Mouse (Mus musculus) stomach, embryonic 15.5 days (tissue): ENCODE data around the gene Grb10. TPM values are rescaled to one million over a fixed set of nuclear protein-coding genes. Genes with fewer than 3 reads are reported as not detected.

Experiments used
- ATAC-seq: fragments of 200-750 bp; cut with Nextera tagmentation; 2 replicates; pipeline ENCODE4 v1.8.0; 2017; ENCODE audit warnings: low read depth, moderate number of reproducible peaks, moderate TSS enrichment; ENCODE audit not compliant: insufficient read depth, low FRiP score
- H3K27ac ChIP-seq: fragments of 300-500 bp; sonication (generic); 2 replicates; pipeline ENCODE4 v1.5.1; 2015; ENCODE audit warnings: mild to moderate bottlenecking, inconsistent platforms
- H3K27me3 ChIP-seq: fragments of 300-500 bp; sonication (generic); replicated peaks from 2 replicates; pipeline ENCODE4 v1.6.1; 2015; ENCODE audit warnings: inconsistent platforms
- H3K36me3 ChIP-seq: fragments of 300-500 bp; sonication (generic); 2 replicates; pipeline ENCODE4 v1.6.1; 2015; ENCODE audit warnings: inconsistent platforms
- H3K4me1 ChIP-seq: fragments of 300-500 bp; sonication (generic); 2 replicates; pipeline ENCODE4 v1.6.1; 2015; ENCODE audit warnings: inconsistent platforms
- H3K4me2 ChIP-seq: fragments of 300-500 bp; sonication (generic); 2 replicates; pipeline ENCODE4 v1.6.1; 2015; ENCODE audit warnings: mild to moderate bottlenecking, inconsistent platforms
- H3K4me3 ChIP-seq: fragments of 300-500 bp; sonication (generic); replicated peaks from 2 replicates; pipeline ENCODE4 v1.5.1; 2015; ENCODE audit warnings: inconsistent platforms
- H3K9ac ChIP-seq: fragments of 300-500 bp; sonication (generic); 2 replicates; pipeline ENCODE4 v1.6.1; 2015; ENCODE audit warnings: inconsistent platforms
- H3K9me3 ChIP-seq: fragments of 300-500 bp; sonication (generic); 2 replicates; pipeline ENCODE4 v1.6.1; 2016; ENCODE audit warnings: inconsistent platforms
- WGBS: fragments of 180-500 bp; shearing (Covaris S2); methylation state at CpG from one replicate; pipeline ENCODE4 v1.1.7; 2015; 5-methylcytosine and 5-hydroxymethylcytosine counted together
- polyA plus RNA-seq: library from polyadenylated mRNA; unstranded; fragments of >200 nt; fragmentation: Nextera tagmentation; extraction: Ambion mirVana; gene quantifications from 2 replicates; pipeline ENCODE4 v1.2.1, GENCODE M21; 2015

Gene Grb10
- polyA plus RNA-seq, 1 experiment from 2014 or later, result 342 TPM

- Histone ChIP-seq H3K27me3 (peaks cover 69% of the 10 kb centered on the region), H3K4me1 (peaks cover 7% of the 10 kb centered on the region; the same call in 1 of the 2 replicates), H3K9me3 (peaks cover 13% of the 10 kb centered on the region; the same call in 1 of the 2 replicates), H3K9ac (no peak overlapping the region), H3K4me3 (peak overlapping the region; percentile 23), H3K36me3 (peaks cover 30% of the 10 kb centered on the region), H3K4me2 (peak overlapping the region; percentile 53), H3K27ac (no peak overlapping the region)
- peak; percentile 91 for ATAC-seq
- 65% methylated on average over 108 of the region's 108 CpGs for WGBS
Measured at GRCm38 (mm10) chr11:12025756-12026593, 12.5 kb downstream of the Grb10 start.

GRCm38 (mm10) chr11:12025392-12025755 lies 13.1 kb downstream of the Grb10 start:
- Histone ChIP-seq H3K27me3 (peaks cover 66% of the 10 kb centered on the region), H3K9ac (no peak overlapping the region), H3K27ac (no peak overlapping the region), H3K4me2 (peak overlapping the region; percentile 53; the same call in 1 of the 2 replicates), H3K9me3 (peaks cover 13% of the 10 kb centered on the region; the same call in 1 of the 2 replicates), H3K4me3 (no peak overlapping the region), H3K36me3 (peaks cover 30% of the 10 kb centered on the region), H3K4me1 (peaks cover 7% of the 10 kb centered on the region; the same call in 1 of the 2 replicates)
- WGBS, result 40% methylated on average over 32 of the region's 32 CpGs
- peak; percentile 47; the same call in 1 of the 2 replicates for ATAC-seq

GRCm38 (mm10) chr11:12023051-12023450 lies 15.4 kb downstream of the Grb10 start:
- Histone ChIP-seq H3K9me3 (peaks cover 13% of the 10 kb centered on the region; the same call in 1 of the 2 replicates), H3K9ac (no peak overlapping the region), H3K4me3 (no peak overlapping the region), H3K27me3 (peaks cover 51% of the 10 kb centered on the region), H3K36me3 (peaks cover 26% of the 10 kb centered on the region), H3K4me2 (no peak overlapping the region), H3K27ac (no peak overlapping the region), H3K4me1 (peaks cover 7% of the 10 kb centered on the region; the same call in 1 of the 2 replicates)
- WGBS, result 50% methylated on average over 3 of the region's 3 CpGs
- ATAC-seq, result no peak

GRCm38 (mm10) chr11:12019651-12020050 lies 18.8 kb downstream of the Grb10 start:
- ATAC-seq, result no peak
- Histone ChIP-seq H3K36me3 (peaks cover 6% of the 10 kb centered on the region; the same call in 1 of the 2 replicates), H3K4me2 (no peak overlapping the region), H3K27me3 (peaks cover 35% of the 10 kb centered on the region), H3K27ac (no peak overlapping the region), H3K4me3 (no peak overlapping the region), H3K9ac (no peak overlapping the region), H3K9me3 (no peaks in the 10 kb centered on the region), H3K4me1 (no peaks in the 10 kb centered on the region)
- 82% methylated on average over 1 of the region's 1 CpGs for WGBS

- 81% methylated on average over 4 of the region's 4 CpGs for WGBS
- Histone ChIP-seq H3K27me3 (peaks cover 30% of the 10 kb centered on the region), H3K36me3 (peaks cover 6% of the 10 kb centered on the region; the same call in 1 of the 2 replicates)
Measured at GRCm38 (mm10) chr11:12018604-12019003, 19.9 kb downstream of the Grb10 start.

GRCm38 (mm10) chr11:12010084-12010483 lies 28.4 kb downstream of the Grb10 start:
- Histone ChIP-seq H3K27ac (no peak overlapping the region), H3K9me3 (no peaks in the 10 kb centered on the region), H3K27me3 (no peaks in the 10 kb centered on the region), H3K4me1 (no peaks in the 10 kb centered on the region), H3K4me2 (no peak overlapping the region), H3K36me3 (no peaks in the 10 kb centered on the region), H3K4me3 (no peak overlapping the region), H3K9ac (no peak overlapping the region)
- WGBS, result 69% methylated on average over 3 of the region's 3 CpGs
- ATAC-seq, result peak; percentile 22; the same call in 1 of the 2 replicates

More at GRCm38 (mm10) chr11:12018604-12019003, 19.9 kb downstream of the Grb10 start:
- no peak overlapping the region for H3K27ac ChIP-seq
- ATAC-seq, result no peak
- no peak overlapping the region for H3K4me3 ChIP-seq
- no peak overlapping the region for H3K4me2 ChIP-seq
- H3K9ac ChIP-seq, result no peak overlapping the region
- H3K9me3 ChIP-seq, result no peaks in the 10 kb centered on the region
- no peaks in the 10 kb centered on the region for H3K4me1 ChIP-seq

- Histone ChIP-seq H3K4me3 (no peak overlapping the region), H3K9ac (no peak overlapping the region), H3K36me3 (no peaks in the 10 kb centered on the region; the same call in 1 of the 2 replicates), H3K4me2 (no peak overlapping the region), H3K27ac (no peak overlapping the region), H3K27me3 (no peaks in the 10 kb centered on the region), H3K4me1 (0 out of 2 replicates have a peak, but pooled peaks cover 3% of the 10 kb centered on the region), H3K9me3 (no peaks in the 10 kb centered on the region)
- 78% methylated on average over 4 of the region's 4 CpGs for WGBS
- no peak for ATAC-seq
Measured at GRCm38 (mm10) chr11:12000293-12000910, 38.1 kb downstream of the Grb10 start.

- Histone ChIP-seq H3K36me3 (no peaks in the 10 kb centered on the region; the same call in 1 of the 2 replicates), H3K4me1 (0 out of 2 replicates have a peak, but pooled peaks cover 3% of the 10 kb centered on the region), H3K9me3 (no peaks in the 10 kb centered on the region), H3K4me3 (no peak overlapping the region), H3K9ac (no peak overlapping the region), H3K27ac (no peak overlapping the region), H3K4me2 (no peak overlapping the region), H3K27me3 (no peaks in the 10 kb centered on the region)
- no peak for ATAC-seq
- WGBS, result 69% methylated on average over 3 of the region's 3 CpGs
Measured at GRCm38 (mm10) chr11:11998881-11999280, 39.6 kb downstream of the Grb10 start.

- Histone ChIP-seq H3K36me3 (no peaks in the 10 kb centered on the region; the same call in 1 of the 2 replicates), H3K9me3 (no peaks in the 10 kb centered on the region), H3K4me1 (0 out of 2 replicates have a peak, but pooled peaks cover 3% of the 10 kb centered on the region), H3K4me2 (no peak overlapping the region), H3K4me3 (no peak overlapping the region), H3K9ac (no peak overlapping the region), H3K27me3 (no peaks in the 10 kb centered on the region), H3K27ac (no peak overlapping the region)
- ATAC-seq, result no peak
- 50% methylated on average over 1 of the region's 1 CpGs for WGBS
Measured at GRCm38 (mm10) chr11:11997045-11997444, 41.4 kb downstream of the Grb10 start.

GRCm38 (mm10) chr11:11995371-11995770 lies 43.1 kb downstream of the Grb10 start:
- 83% methylated on average over 1 of the region's 1 CpGs for WGBS
- ATAC-seq, result no peak
- Histone ChIP-seq H3K27me3 (no peaks in the 10 kb centered on the region), H3K27ac (no peak overlapping the region), H3K9ac (no peak overlapping the region), H3K4me3 (no peak overlapping the region), H3K9me3 (no peaks in the 10 kb centered on the region), H3K4me2 (no peak overlapping the region), H3K4me1 (0 out of 2 replicates have a peak, but pooled peaks cover 3% of the 10 kb centered on the region), H3K36me3 (no peaks in the 10 kb centered on the region)

- Histone ChIP-seq H3K27ac (no peak overlapping the region), H3K9ac (no peak overlapping the region), H3K9me3 (no peaks in the 10 kb centered on the region), H3K36me3 (no peaks in the 10 kb centered on the region), H3K4me3 (no peak overlapping the region), H3K4me1 (0 out of 2 replicates have a peak, but pooled peaks cover 3% of the 10 kb centered on the region), H3K4me2 (no peak overlapping the region), H3K27me3 (no peaks in the 10 kb centered on the region)
- WGBS, result 69% methylated on average over 5 of the region's 5 CpGs
- ATAC-seq, result no peak
Measured at GRCm38 (mm10) chr11:11993807-11994206, 44.7 kb downstream of the Grb10 start.

- Histone ChIP-seq H3K9me3 (no peaks in the 10 kb centered on the region), H3K27me3 (no peaks in the 10 kb centered on the region), H3K4me1 (0 out of 2 replicates have a peak, but pooled peaks cover 3% of the 10 kb centered on the region), H3K36me3 (no peaks in the 10 kb centered on the region), H3K4me3 (no peak overlapping the region), H3K9ac (no peak overlapping the region), H3K4me2 (no peak overlapping the region), H3K27ac (no peak overlapping the region)
- no peak for ATAC-seq
- WGBS, result 65% methylated on average over 2 of the region's 2 CpGs
Measured at GRCm38 (mm10) chr11:11993183-11993582, 45.3 kb downstream of the Grb10 start.
